Mouse (Mus musculus) limb, embryonic 15.5 days (tissue): ENCODE measurements around the gene Pitpnc1. TPM values are rescaled to one million over a fixed set of nuclear protein-coding genes. Genes with fewer than 3 reads are reported as not detected.

ENCODE experiments used
- ATAC-seq: fragments of 200-750 bp; cut with Nextera tagmentation; 2 replicates; pipeline ENCODE4 v1.8.0; 2017; ENCODE audit warnings: low read depth, moderate TSS enrichment; ENCODE audit not compliant: insufficient number of reproducible peaks, low FRiP score, low TSS enrichment
- H3K27ac ChIP-seq: fragments of 300-500 bp; sonication (generic); 2 replicates; pipeline ENCODE4 v1.5.1; 2015; ENCODE audit warnings: moderate library complexity, mild to moderate bottlenecking, inconsistent platforms
- H3K27me3 ChIP-seq: fragments of 300-500 bp; sonication (generic); 2 replicates; pipeline ENCODE4 v1.6.1; 2015; ENCODE audit warnings: inconsistent platforms
- H3K36me3 ChIP-seq: fragments of 300-500 bp; sonication (generic); 2 replicates; pipeline ENCODE4 v1.6.1; 2015; ENCODE audit warnings: inconsistent platforms
- H3K4me1 ChIP-seq: fragments of 300-500 bp; sonication (generic); 2 replicates; pipeline ENCODE4 v1.6.1; 2015; ENCODE audit warnings: inconsistent platforms
- H3K4me2 ChIP-seq: fragments of 300-500 bp; sonication (generic); 2 replicates; pipeline ENCODE4 v1.6.1; 2015; ENCODE audit warnings: mild to moderate bottlenecking, inconsistent platforms
- H3K4me3 ChIP-seq: fragments of 300-500 bp; sonication (generic); 2 replicates; pipeline ENCODE4 v1.5.1; 2015; ENCODE audit warnings: mild to moderate bottlenecking, inconsistent platforms
- H3K9ac ChIP-seq: fragments of 300-500 bp; sonication (generic); 2 replicates; pipeline ENCODE4 v1.6.1; 2015; ENCODE audit warnings: inconsistent platforms
- H3K9me3 ChIP-seq: fragments of 300-500 bp; sonication (generic); 2 replicates; pipeline ENCODE4 v1.6.1; 2016; ENCODE audit warnings: inconsistent platforms
- WGBS: fragments of 180-500 bp; shearing (Covaris S2); methylation state at CpG from one replicate; pipeline ENCODE4 v1.1.7; 2015; 5-methylcytosine and 5-hydroxymethylcytosine counted together
- polyA plus RNA-seq: library from polyadenylated mRNA; unstranded; fragments of >200 nt; fragmentation: Nextera tagmentation; extraction: Ambion mirVana; gene quantifications from 2 replicates; pipeline ENCODE4 v1.2.1, GENCODE M21; 2015

The Pitpnc1 gene
- polyA plus RNA-seq, 1 experiment from 2014 or later = 25.2 TPM

GRCm38 (mm10) chr11:107428011-107428410 lies 42.5 kb downstream of the Pitpnc1 start:
- H3K4me1 ChIP-seq = 0 out of 2 replicates have a peak, but pooled peaks cover 6% of the 10 kb centered on the region
- 0 out of 2 replicates have a peak, but pooled peaks cover 2% of the 10 kb centered on the region for H3K36me3 ChIP-seq
- no peak overlapping the region for H3K9ac ChIP-seq
- H3K4me3 ChIP-seq = no peak overlapping the region
- H3K27ac ChIP-seq = no peak overlapping the region
- H3K9me3 ChIP-seq = no peaks in the 10 kb centered on the region
- no peak for ATAC-seq
- no peaks in the 10 kb centered on the region for H3K27me3 ChIP-seq
- no peak overlapping the region for H3K4me2 ChIP-seq
- 86% methylated on average over 10 of the region's 10 CpGs for WGBS

- no peaks in the 10 kb centered on the region for H3K27me3 ChIP-seq
- 0 out of 2 replicates have a peak, but pooled peaks cover 2% of the 10 kb centered on the region for H3K36me3 ChIP-seq
- no peak overlapping the region for H3K4me3 ChIP-seq
- no peak overlapping the region for H3K27ac ChIP-seq
- H3K4me2 ChIP-seq = no peak overlapping the region
- ATAC-seq = no peak
- no peak overlapping the region for H3K9ac ChIP-seq
- WGBS = 86% methylated on average over 12 of the region's 12 CpGs
- peaks cover 3% of the 10 kb centered on the region; the same call in 1 of the 2 replicates for H3K4me1 ChIP-seq
- H3K9me3 ChIP-seq = no peaks in the 10 kb centered on the region
Measured at GRCm38 (mm10) chr11:107424176-107424575, 46.3 kb downstream of the Pitpnc1 start.

- Histone ChIP-seq H3K27me3 (no peaks in the 10 kb centered on the region), H3K4me2 (no peak overlapping the region), H3K4me3 (no peak overlapping the region), H3K36me3 (0 out of 2 replicates have a peak, but pooled peaks cover under 1% of the 10 kb centered on the region), H3K9me3 (no peaks in the 10 kb centered on the region), H3K9ac (no peak overlapping the region), H3K27ac (no peak overlapping the region), H3K4me1 (peaks cover 5% of the 10 kb centered on the region; the same call in 1 of the 2 replicates)
- no peak for ATAC-seq
- 51% methylated on average over 5 of the region's 5 CpGs for WGBS
Measured at GRCm38 (mm10) chr11:107422356-107422754, 48.1 kb downstream of the Pitpnc1 start.

- H3K27me3 ChIP-seq = no peaks in the 10 kb centered on the region
- ATAC-seq = no peak
- WGBS = 46% methylated on average over 5 of the region's 5 CpGs
- H3K9me3 ChIP-seq = no peaks in the 10 kb centered on the region
- no peak overlapping the region for H3K4me3 ChIP-seq
- H3K36me3 ChIP-seq = no peaks in the 10 kb centered on the region
- no peak overlapping the region for H3K4me2 ChIP-seq
- H3K27ac ChIP-seq = no peak overlapping the region
- H3K4me1 ChIP-seq = peaks cover 10% of the 10 kb centered on the region; the same call in 1 of the 2 replicates
- no peak overlapping the region for H3K9ac ChIP-seq
Measured at GRCm38 (mm10) chr11:107421751-107422355, 48.6 kb downstream of the Pitpnc1 start.

GRCm38 (mm10) chr11:107419925-107420324 lies 50.6 kb downstream of the Pitpnc1 start:
- Histone ChIP-seq H3K4me2 (no peak overlapping the region), H3K9ac (no peak overlapping the region), H3K27me3 (no peaks in the 10 kb centered on the region), H3K36me3 (no peaks in the 10 kb centered on the region), H3K4me1 (peaks cover 23% of the 10 kb centered on the region), H3K9me3 (no peaks in the 10 kb centered on the region), H3K27ac (no peak overlapping the region), H3K4me3 (no peak overlapping the region)
- 52% methylated on average over 7 of the region's 7 CpGs for WGBS
- ATAC-seq = no peak

- peaks cover 40% of the 10 kb centered on the region for H3K4me1 ChIP-seq
- peak overlapping the region; percentile 29; the same call in 1 of the 2 replicates for H3K27ac ChIP-seq
- no peak overlapping the region for H3K9ac ChIP-seq
- WGBS = 52% methylated on average over 14 of the region's 14 CpGs
- H3K4me3 ChIP-seq = no peak overlapping the region
- H3K4me2 ChIP-seq = no peak overlapping the region
- H3K27me3 ChIP-seq = no peaks in the 10 kb centered on the region
- H3K36me3 ChIP-seq = no peaks in the 10 kb centered on the region
- H3K9me3 ChIP-seq = no peaks in the 10 kb centered on the region
- ATAC-seq = no peak
Measured at GRCm38 (mm10) chr11:107417041-107417583, 53.4 kb downstream of the Pitpnc1 start.

GRCm38 (mm10) chr11:107416561-107416926 lies 54.0 kb downstream of the Pitpnc1 start:
- peaks cover 40% of the 10 kb centered on the region for H3K4me1 ChIP-seq
- ATAC-seq = no peak
- WGBS = 40% methylated on average over 4 of the region's 4 CpGs
- no peaks in the 10 kb centered on the region for H3K27me3 ChIP-seq
- no peak overlapping the region for H3K4me2 ChIP-seq
- H3K9me3 ChIP-seq = no peaks in the 10 kb centered on the region
- no peaks in the 10 kb centered on the region for H3K36me3 ChIP-seq
- H3K9ac ChIP-seq = no peak overlapping the region
- H3K4me3 ChIP-seq = no peak overlapping the region
- H3K27ac ChIP-seq = 0 out of 2 replicates have a peak overlapping the region, but pooled peaks have one; percentile 38

GRCm38 (mm10) chr11:107415901-107416560 lies 54.5 kb downstream of the Pitpnc1 start:
- no peaks in the 10 kb centered on the region for H3K9me3 ChIP-seq
- no peaks in the 10 kb centered on the region for H3K27me3 ChIP-seq
- WGBS = 69% methylated on average over 10 of the region's 10 CpGs
- H3K36me3 ChIP-seq = no peaks in the 10 kb centered on the region
- H3K4me3 ChIP-seq = no peak overlapping the region
- 0 out of 2 replicates have a peak overlapping the region, but pooled peaks have one; percentile 38 for H3K27ac ChIP-seq
- ATAC-seq = no peak
- H3K4me2 ChIP-seq = no peak overlapping the region
- H3K4me1 ChIP-seq = peaks cover 40% of the 10 kb centered on the region
- H3K9ac ChIP-seq = no peak overlapping the region

GRCm38 (mm10) chr11:107414996-107415747 lies 55.3 kb downstream of the Pitpnc1 start:
- Histone ChIP-seq H3K4me1 (peaks cover 40% of the 10 kb centered on the region), H3K4me3 (no peak overlapping the region), H3K9ac (no peak overlapping the region), H3K4me2 (no peak overlapping the region), H3K27me3 (no peaks in the 10 kb centered on the region), H3K9me3 (no peaks in the 10 kb centered on the region), H3K36me3 (no peaks in the 10 kb centered on the region), H3K27ac (peak overlapping the region; percentile 54; the same call in 1 of the 2 replicates)
- ATAC-seq = no peak
- 58% methylated on average over 11 of the region's 11 CpGs for WGBS

- Histone ChIP-seq H3K36me3 (no peaks in the 10 kb centered on the region), H3K9me3 (no peaks in the 10 kb centered on the region), H3K4me2 (peak overlapping the region; percentile 36), H3K4me3 (0 out of 2 replicates have a peak overlapping the region, but pooled peaks have one; percentile 13), H3K9ac (no peak overlapping the region), H3K27me3 (no peaks in the 10 kb centered on the region), H3K4me1 (peaks cover 36% of the 10 kb centered on the region), H3K27ac (peak overlapping the region; percentile 40; the same call in 1 of the 2 replicates)
- ATAC-seq = no peak
- WGBS = 3% methylated on average over 14 of the region's 14 CpGs
Measured at GRCm38 (mm10) chr11:107413251-107413655, 57.2 kb downstream of the Pitpnc1 start.

- no peak overlapping the region for H3K9ac ChIP-seq
- 80% methylated on average over 4 of the region's 4 CpGs for WGBS
- no peaks in the 10 kb centered on the region for H3K27me3 ChIP-seq
- H3K4me2 ChIP-seq = no peak overlapping the region
- no peak overlapping the region for H3K4me3 ChIP-seq
- H3K27ac ChIP-seq = no peak overlapping the region
- H3K4me1 ChIP-seq = peaks cover 32% of the 10 kb centered on the region
- no peaks in the 10 kb centered on the region for H3K9me3 ChIP-seq
- no peak for ATAC-seq
- H3K36me3 ChIP-seq = no peaks in the 10 kb centered on the region
Measured at GRCm38 (mm10) chr11:107412128-107412527, 58.4 kb downstream of the Pitpnc1 start.
